Mouse (Mus musculus) yolk sac, embryonic 10.5 days (tissue): ENCODE measurements at regions not wholly inside any gene's neighbourhood (a gene's known extent, or its start where the extent isn't known, plus 50 kb on each side); places are given as distances from the start of the nearest gene placed in this dataset.

Experiments
- DNase-seq: peaks from one replicate; pipeline ENCODE4 v3.0.0-alpha.2; 2017; ENCODE audit warnings: low spot score

DNA sequence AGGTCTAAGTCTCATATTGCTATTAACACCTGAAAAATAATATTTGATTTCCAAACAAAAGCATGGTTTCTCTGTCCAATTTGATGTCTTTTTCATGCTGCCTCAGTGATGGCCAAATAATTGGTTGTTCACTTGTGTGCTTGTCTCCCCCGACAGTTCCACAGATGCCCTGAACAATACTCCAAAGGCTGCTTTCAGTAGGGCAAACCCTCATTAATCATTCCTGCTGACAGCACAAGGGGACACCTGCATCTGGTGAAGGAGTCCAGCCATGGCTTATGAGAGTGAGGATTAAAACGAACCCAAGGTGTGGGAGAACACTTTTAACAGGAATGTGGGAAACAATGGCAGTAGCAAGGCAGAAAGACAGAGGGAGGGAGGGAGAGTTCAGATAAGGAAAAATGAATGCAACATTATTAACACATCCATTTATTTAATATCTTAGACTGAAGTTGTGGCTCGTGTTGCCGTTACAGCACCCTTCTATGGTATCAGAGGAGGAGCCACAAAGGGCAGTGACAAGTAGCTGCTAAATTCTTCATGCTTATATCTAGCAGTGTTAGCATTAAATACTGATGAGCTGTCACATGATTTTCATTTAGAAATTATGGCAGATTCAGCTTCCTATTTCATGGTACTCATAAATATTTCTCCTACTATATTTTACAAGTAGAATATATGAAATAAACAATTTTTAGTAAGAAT is 501.8 kb upstream of the Mms22l start:
- DNase-seq, result no peak

DNA sequence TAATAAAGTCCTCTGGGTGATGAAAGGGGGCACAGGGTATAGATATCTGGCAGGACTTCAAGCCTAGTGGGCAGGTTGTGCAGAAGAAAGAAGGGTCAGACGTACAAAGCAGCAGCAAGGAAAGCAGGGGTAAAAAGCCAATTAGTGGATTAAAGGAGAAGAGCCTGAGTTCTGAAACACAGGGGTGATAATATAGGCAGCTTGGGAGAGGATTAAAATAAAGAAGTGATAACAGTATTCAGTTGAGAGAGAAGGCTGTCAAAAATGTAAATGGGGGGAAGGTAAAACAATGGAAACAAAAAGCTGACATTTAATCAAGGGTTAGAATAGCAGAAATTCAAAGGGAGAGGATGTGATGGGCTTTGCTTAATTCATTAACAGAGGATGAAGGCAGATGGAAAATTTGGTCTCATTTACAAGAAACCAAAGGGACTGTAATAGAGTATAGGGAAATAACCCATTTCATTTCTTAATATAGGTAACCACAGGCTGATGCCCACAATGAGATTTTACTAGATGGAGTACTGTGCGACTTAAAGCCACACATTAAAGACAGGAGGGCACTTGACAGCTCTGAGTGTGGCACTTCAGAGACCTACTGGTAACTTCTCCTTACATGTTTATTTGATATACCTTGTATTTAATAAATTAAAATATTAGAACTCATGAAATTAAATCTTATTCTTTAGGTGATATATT is 489.8 kb upstream of the Mms22l start:
- no peak for DNase-seq

DNA sequence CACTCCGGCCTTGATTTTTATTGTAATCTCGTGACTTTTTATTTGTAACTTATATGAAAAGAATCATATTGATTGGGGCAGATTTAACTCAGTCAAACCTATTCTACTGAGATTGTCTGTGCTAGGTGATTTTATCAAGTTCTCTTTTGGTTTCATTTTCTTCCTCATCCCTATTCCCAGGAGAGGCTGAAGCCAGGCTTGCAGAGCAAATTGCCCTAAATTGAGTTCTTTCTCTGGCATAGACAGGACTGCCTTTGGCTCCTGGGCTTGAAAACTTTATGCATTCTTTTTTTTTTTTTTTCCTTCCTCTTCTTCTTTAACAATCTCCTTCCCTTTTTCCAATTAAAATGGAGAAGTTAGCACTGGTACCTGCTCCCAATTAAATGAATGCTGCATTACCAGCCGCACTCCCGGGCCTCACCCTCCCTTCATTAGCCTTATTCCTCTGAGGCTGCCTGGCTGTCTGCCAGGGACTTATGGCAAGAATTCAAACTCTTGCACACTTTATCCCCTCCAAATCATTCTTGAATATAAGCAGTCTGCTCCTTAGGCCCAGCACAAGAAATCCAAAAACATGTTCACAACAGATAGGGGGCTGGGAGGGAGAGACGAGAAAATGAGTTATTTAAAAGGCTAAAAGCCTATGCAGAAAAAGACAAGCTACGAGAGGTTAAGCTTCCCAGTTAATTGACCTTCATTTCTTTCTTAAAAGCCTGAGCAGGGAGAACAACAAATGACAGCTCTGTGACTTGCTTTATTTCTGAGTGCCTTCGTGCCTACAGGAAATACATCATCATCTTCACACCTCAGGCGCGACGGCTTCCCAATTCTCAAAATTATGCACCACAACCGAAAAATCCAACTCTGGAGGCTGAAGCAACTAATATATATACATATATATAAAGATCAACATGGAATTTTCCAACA is 476.8 kb upstream of the Mms22l start:
- no peak for DNase-seq
